Mouse (Mus musculus) adrenal gland, postnatal 0 days (tissue): Measurements from ENCODE around the gene Gm36079. TPM values are rescaled to one million over a fixed set of nuclear protein-coding genes. Genes with fewer than 3 reads are reported as not detected.

Source experiments
- polyA plus RNA-seq: library from polyadenylated mRNA; unstranded; fragments of >200 nt; fragmentation: Nextera tagmentation; extraction: Ambion mirVana; gene quantifications from 2 replicates; pipeline ENCODE4 v1.2.1, GENCODE M21; 2015

The Gm36079 gene
- not detected in 2 replicates for polyA plus RNA-seq

GRCm38 (mm10) chr13:120026911-120027310 lies at the start of gene Gm36079:
TSS of gene Gm36079 (minus strand) at chr13:120027011.

GRCm38 (mm10) chr13:120052085-120052484 lies 25.3 kb upstream of the Gm36079 start, which contains the start of gene Gm21188:
TSS of gene Gm21188 (minus strand) at chr13:120052194.

Other genes starting within 250 kb of the Gm36079 start
- gene Zfp131, start 236.1 kb downstream of the Gm36079 start, polyA plus RNA-seq = 28.3 and 34.7 TPM in 2 replicates
- gene AF067063, start 196.8 kb downstream of the Gm36079 start, polyA plus RNA-seq = not detected in 2 replicates
- not detected in 2 replicates for gene D13Ertd608e, start 191.0 kb downstream of the Gm36079 start, polyA plus RNA-seq
- not detected in 2 replicates for gene Tcstv1, start 132.2 kb downstream of the Gm36079 start, polyA plus RNA-seq
- gene Gm21761, start 97.7 kb downstream of the Gm36079 start, polyA plus RNA-seq = not detected in 2 replicates
- not detected in 2 replicates for gene B020031M17Rik, start 76.2 kb downstream of the Gm36079 start, polyA plus RNA-seq
- gene Gm21188, start 25.2 kb upstream of the Gm36079 start, polyA plus RNA-seq = 0.40 and 0.49 TPM in 2 replicates
- not detected in 2 replicates for gene Gm20767, start 113.2 kb upstream of the Gm36079 start, polyA plus RNA-seq
- not detected in 2 replicates for gene Gm21818, start 145.4 kb upstream of the Gm36079 start, polyA plus RNA-seq
- not detected in 2 replicates for gene Gm21762, start 188.9 kb upstream of the Gm36079 start, polyA plus RNA-seq
- not detected in 2 replicates for gene Gm21731, start 212.1 kb upstream of the Gm36079 start, polyA plus RNA-seq
- gene AF067061, start 236.1 kb upstream of the Gm36079 start, polyA plus RNA-seq = not detected in 2 replicates